Mouse (Mus musculus) adrenal gland, postnatal 10 days (tissue): Measurements from ENCODE around the gene Adamts13. TPM values are rescaled to one million over a fixed set of nuclear protein-coding genes. Genes with fewer than 3 reads are reported as not detected.

Experiments
- DNase-seq: peaks from one replicate; pipeline ENCODE4 v3.0.0; 2021; ENCODE audit warnings: mixed read lengths
- total RNA-seq, 2 experiments: library from RNA; stranded (reverse); gene quantifications; 2 replicates each; pipeline ENCODE4 v1.2.3; 2021

The Adamts13 gene
- total RNA-seq, 2 experiments from 2014 or later, result 1.9 to 3.1 TPM

- no peak for DNase-seq
Observed at GRCm38 (mm10) chr2:26967262-26967661, 6.0 kb upstream of the Adamts13 start.

GRCm38 (mm10) chr2:26973960-26974359 lies 744 bp downstream of the Adamts13 start:
- no peak for DNase-seq

GRCm38 (mm10) chr2:26980361-26980760 lies 7.1 kb downstream of the Adamts13 start:
- no peak for DNase-seq

GRCm38 (mm10) chr2:26984179-26984578 lies 11.0 kb downstream of the Adamts13 start:
- DNase-seq, result no peak

GRCm38 (mm10) chr2:26984640-26985039 lies 11.4 kb downstream of the Adamts13 start:
- no peak for DNase-seq

- DNase-seq, result no peak
Observed at GRCm38 (mm10) chr2:26993936-26994335, 20.7 kb downstream of the Adamts13 start.

- no peak for DNase-seq
Observed at GRCm38 (mm10) chr2:26997498-26997897, 24.3 kb downstream of the Adamts13 start.

- no peak for DNase-seq
Observed at GRCm38 (mm10) chr2:26997993-26998392, 24.8 kb downstream of the Adamts13 start.

- no peak for DNase-seq
Observed at GRCm38 (mm10) chr2:27006255-27006654, 33.0 kb downstream of the Adamts13 start.

GRCm38 (mm10) chr2:27007701-27008100 lies 34.5 kb downstream of the Adamts13 start:
- DNase-seq, result no peak

GRCm38 (mm10) chr2:27009714-27010244 lies 36.6 kb downstream of the Adamts13 start, which contains the start of gene Cacfd1:
Gene Cacfd1, plus strand, starts transcription at chr2:27009926.
- DNase-seq, result peak; percentile 92

- DNase-seq, result peak; percentile 82
Observed at GRCm38 (mm10) chr2:27017802-27018201, 44.6 kb downstream of the Adamts13 start.

- no peak for DNase-seq
Observed at GRCm38 (mm10) chr2:27019530-27019929, 46.3 kb downstream of the Adamts13 start.

GRCm38 (mm10) chr2:27021103-27021502 lies 47.9 kb downstream of the Adamts13 start:
- DNase-seq, result no peak

GRCm38 (mm10) chr2:27022612-27023011 lies 49.4 kb downstream of the Adamts13 start:
- no peak for DNase-seq

GRCm38 (mm10) chr2:27024136-27024535 lies 50.9 kb downstream of the Adamts13 start:
- no peak for DNase-seq

- no peak for DNase-seq
Observed at GRCm38 (mm10) chr2:27025545-27025944, 52.3 kb downstream of the Adamts13 start.

- DNase-seq, result no peak
Observed at GRCm38 (mm10) chr2:27026332-27026731, 53.1 kb downstream of the Adamts13 start.

GRCm38 (mm10) chr2:27026857-27027617 lies 53.8 kb downstream of the Adamts13 start:
- DNase-seq, result no peak

GRCm38 (mm10) chr2:27027618-27028436 lies 54.6 kb downstream of the Adamts13 start, which contains the start of gene Slc2a6:
Gene Slc2a6, minus strand, starts transcription at chr2:27027998.
- peak; percentile 93 for DNase-seq

GRCm38 (mm10) chr2:27028437-27029015 lies 55.3 kb downstream of the Adamts13 start:
- no peak for DNase-seq

- DNase-seq, result no peak
Observed at GRCm38 (mm10) chr2:27032361-27032760, 59.1 kb downstream of the Adamts13 start.

GRCm38 (mm10) chr2:27036003-27036402 lies 62.8 kb downstream of the Adamts13 start:
- no peak for DNase-seq
